Mouse (Mus musculus): ENCODE results near the gene Elovl6. TPM values are rescaled to one million over a fixed set of nuclear protein-coding genes. Genes with fewer than 3 reads are reported as not detected.

Elovl6 gene
- polyA plus RNA-seq, 1 experiment from 2014 or later, result 37.6 TPM

GRCm38 (mm10) chr3:129563807-129564206, 31.7 kb downstream of the Elovl6 start:
- H3K4me3 ChIP-seq (ENCODE audit: low read depth, low read length), result no peak overlapping the region
- no peak for ATAC-seq (ENCODE audit: insufficient number of reproducible peaks, insufficient read depth, low FRiP score, low read depth)

GRCm38 (mm10) chr3:129564852-129565251, 32.7 kb downstream of the Elovl6 start:
- Histone ChIP-seq H3K27ac (ENCODE audit: low read length) (no peak overlapping the region), H3K4me1 (ENCODE audit: control insufficient read depth, insufficient read depth, low read length) (peaks cover 10% of the 10 kb centered on the region; the same call in 1 of the 2 replicates), H3K27me3 (ENCODE audit: control insufficient read depth, insufficient read depth, low read length) (no peaks in the 10 kb centered on the region), H3K9me3 (ENCODE audit: control insufficient read depth, low read depth, low read length) (no peaks in the 10 kb centered on the region), H3K4me2 (replicated peaks; ENCODE audit: low read depth, low read length) (no peak overlapping the region), H3K36me3 (ENCODE audit: control insufficient read depth, insufficient read depth, low read length) (no peaks in the 10 kb centered on the region), H3K4me3 (ENCODE audit: low read depth, low read length) (no peak overlapping the region), H3K9ac (replicated peaks; ENCODE audit: low read depth, low read length) (no peak overlapping the region)
- WGBS, result 79% methylated on average over 2 of the region's 2 CpGs
- ATAC-seq (ENCODE audit: insufficient number of reproducible peaks, insufficient read depth, low FRiP score, low read depth), result no peak

More at GRCm38 (mm10) chr3:129563807-129564206, 31.7 kb downstream of the Elovl6 start:
- Histone ChIP-seq H3K9me3 (ENCODE audit: control insufficient read depth, low read depth, low read length) (no peaks in the 10 kb centered on the region), H3K9ac (replicated peaks; ENCODE audit: low read depth, low read length) (no peak overlapping the region), H3K27me3 (ENCODE audit: control insufficient read depth, insufficient read depth, low read length) (no peaks in the 10 kb centered on the region), H3K36me3 (ENCODE audit: control insufficient read depth, insufficient read depth, low read length) (no peaks in the 10 kb centered on the region), H3K4me2 (replicated peaks; ENCODE audit: low read depth, low read length) (no peak overlapping the region), H3K27ac (ENCODE audit: low read length) (no peak overlapping the region), H3K4me1 (ENCODE audit: control insufficient read depth, insufficient read depth, low read length) (peaks cover 10% of the 10 kb centered on the region; the same call in 1 of the 2 replicates)
- WGBS, result 94% methylated on average over 4 of the region's 4 CpGs

- Histone ChIP-seq H3K27me3 (ENCODE audit: control insufficient read depth, insufficient read depth, low read length) (no peaks in the 10 kb centered on the region), H3K9ac (replicated peaks; ENCODE audit: low read depth, low read length) (no peak overlapping the region), H3K4me1 (ENCODE audit: control insufficient read depth, insufficient read depth, low read length) (peaks cover 10% of the 10 kb centered on the region; the same call in 1 of the 2 replicates), H3K36me3 (ENCODE audit: control insufficient read depth, insufficient read depth, low read length) (no peaks in the 10 kb centered on the region), H3K4me3 (ENCODE audit: low read depth, low read length) (no peak overlapping the region), H3K27ac (ENCODE audit: low read length) (no peak overlapping the region), H3K4me2 (replicated peaks; ENCODE audit: low read depth, low read length) (no peak overlapping the region), H3K9me3 (ENCODE audit: control insufficient read depth, low read depth, low read length) (no peaks in the 10 kb centered on the region)
- WGBS, result 81% methylated on average over 8 of the region's 8 CpGs
- ATAC-seq (ENCODE audit: insufficient number of reproducible peaks, insufficient read depth, low FRiP score, low read depth), result no peak
These were observed 33.3 kb downstream of the Elovl6 start for GRCm38 (mm10) chr3:129565458-129565857.

GRCm38 (mm10) chr3:129566013-129566412, 33.9 kb downstream of the Elovl6 start:
- peaks cover 10% of the 10 kb centered on the region; the same call in 1 of the 2 replicates for H3K4me1 ChIP-seq (ENCODE audit: control insufficient read depth, insufficient read depth, low read length)
- H3K27ac ChIP-seq (ENCODE audit: low read length), result no peak overlapping the region
- ATAC-seq (ENCODE audit: insufficient number of reproducible peaks, insufficient read depth, low FRiP score, low read depth), result no peak
- no peak overlapping the region for H3K4me2 ChIP-seq (replicated peaks; ENCODE audit: low read depth, low read length)
- no peak overlapping the region for H3K9ac ChIP-seq (replicated peaks; ENCODE audit: low read depth, low read length)
- H3K9me3 ChIP-seq (ENCODE audit: control insufficient read depth, low read depth, low read length), result no peaks in the 10 kb centered on the region
- H3K27me3 ChIP-seq (ENCODE audit: control insufficient read depth, insufficient read depth, low read length), result no peaks in the 10 kb centered on the region
- WGBS, result 71% methylated on average over 2 of the region's 2 CpGs
- no peak overlapping the region for H3K4me3 ChIP-seq (ENCODE audit: low read depth, low read length)
- H3K36me3 ChIP-seq (ENCODE audit: control insufficient read depth, insufficient read depth, low read length), result no peaks in the 10 kb centered on the region

- Histone ChIP-seq H3K4me3 (ENCODE audit: low read depth, low read length) (no peak overlapping the region), H3K27ac (ENCODE audit: low read length) (no peak overlapping the region), H3K9ac (replicated peaks; ENCODE audit: low read depth, low read length) (no peak overlapping the region), H3K36me3 (ENCODE audit: control insufficient read depth, insufficient read depth, low read length) (no peaks in the 10 kb centered on the region), H3K9me3 (ENCODE audit: control insufficient read depth, low read depth, low read length) (no peaks in the 10 kb centered on the region), H3K4me1 (ENCODE audit: control insufficient read depth, insufficient read depth, low read length) (peaks cover 10% of the 10 kb centered on the region; the same call in 1 of the 2 replicates), H3K27me3 (ENCODE audit: control insufficient read depth, insufficient read depth, low read length) (no peaks in the 10 kb centered on the region), H3K4me2 (replicated peaks; ENCODE audit: low read depth, low read length) (no peak overlapping the region)
- no peak for ATAC-seq (ENCODE audit: insufficient number of reproducible peaks, insufficient read depth, low FRiP score, low read depth)
- 80% methylated on average over 5 of the region's 5 CpGs for WGBS
These were observed 34.7 kb downstream of the Elovl6 start for GRCm38 (mm10) chr3:129566876-129567275.

- ATAC-seq (ENCODE audit: insufficient number of reproducible peaks, insufficient read depth, low FRiP score, low read depth), result no peak
- H3K4me2 ChIP-seq (replicated peaks; ENCODE audit: low read depth, low read length), result no peak overlapping the region
- 35% methylated on average over 7 of the region's 7 CpGs for WGBS
- peaks cover 10% of the 10 kb centered on the region; the same call in 1 of the 2 replicates for H3K4me1 ChIP-seq (ENCODE audit: control insufficient read depth, insufficient read depth, low read length)
- no peak overlapping the region for H3K9ac ChIP-seq (replicated peaks; ENCODE audit: low read depth, low read length)
- H3K27ac ChIP-seq (ENCODE audit: low read length), result peak overlapping the region; percentile 61; the same call in 1 of the 2 replicates
- H3K4me3 ChIP-seq (ENCODE audit: low read depth, low read length), result no peak overlapping the region
- no peaks in the 10 kb centered on the region for H3K36me3 ChIP-seq (ENCODE audit: control insufficient read depth, insufficient read depth, low read length)
- no peaks in the 10 kb centered on the region for H3K27me3 ChIP-seq (ENCODE audit: control insufficient read depth, insufficient read depth, low read length)
- H3K9me3 ChIP-seq (ENCODE audit: control insufficient read depth, low read depth, low read length), result no peaks in the 10 kb centered on the region
These were observed 36.4 kb downstream of the Elovl6 start for GRCm38 (mm10) chr3:129568506-129568905.

- ATAC-seq (ENCODE audit: insufficient number of reproducible peaks, insufficient read depth, low FRiP score, low read depth), result no peak
These were observed 38.8 kb downstream of the Elovl6 start for GRCm38 (mm10) chr3:129570989-129571388.

GRCm38 (mm10) chr3:129571642-129572041, 39.5 kb downstream of the Elovl6 start:
- WGBS, result 96% methylated on average over 5 of the region's 5 CpGs
- Histone ChIP-seq H3K27ac (ENCODE audit: low read length) (no peak overlapping the region), H3K4me2 (replicated peaks; ENCODE audit: low read depth, low read length) (no peak overlapping the region), H3K4me3 (ENCODE audit: low read depth, low read length) (no peak overlapping the region), H3K27me3 (ENCODE audit: control insufficient read depth, insufficient read depth, low read length) (no peaks in the 10 kb centered on the region), H3K9me3 (ENCODE audit: control insufficient read depth, low read depth, low read length) (no peaks in the 10 kb centered on the region), H3K36me3 (ENCODE audit: control insufficient read depth, insufficient read depth, low read length) (no peaks in the 10 kb centered on the region; the same call in 1 of the 2 replicates), H3K9ac (replicated peaks; ENCODE audit: low read depth, low read length) (no peak overlapping the region), H3K4me1 (ENCODE audit: control insufficient read depth, insufficient read depth, low read length) (peaks cover 6% of the 10 kb centered on the region; the same call in 1 of the 2 replicates)
- ATAC-seq (ENCODE audit: insufficient number of reproducible peaks, insufficient read depth, low FRiP score, low read depth), result no peak

More at GRCm38 (mm10) chr3:129570989-129571388, 38.8 kb downstream of the Elovl6 start:
- 86% methylated on average over 8 of the region's 8 CpGs for WGBS
- no peaks in the 10 kb centered on the region for H3K9me3 ChIP-seq (ENCODE audit: control insufficient read depth, low read depth, low read length)
- no peaks in the 10 kb centered on the region for H3K27me3 ChIP-seq (ENCODE audit: control insufficient read depth, insufficient read depth, low read length)
- H3K4me3 ChIP-seq (ENCODE audit: low read depth, low read length), result no peak overlapping the region
- H3K4me1 ChIP-seq (ENCODE audit: control insufficient read depth, insufficient read depth, low read length), result peaks cover 7% of the 10 kb centered on the region; the same call in 1 of the 2 replicates
- no peak overlapping the region for H3K27ac ChIP-seq (ENCODE audit: low read length)
- no peak overlapping the region for H3K9ac ChIP-seq (replicated peaks; ENCODE audit: low read depth, low read length)
- H3K36me3 ChIP-seq (ENCODE audit: control insufficient read depth, insufficient read depth, low read length), result no peaks in the 10 kb centered on the region; the same call in 1 of the 2 replicates
- H3K4me2 ChIP-seq (replicated peaks; ENCODE audit: low read depth, low read length), result no peak overlapping the region

GRCm38 (mm10) chr3:129572959-129573358, 40.8 kb downstream of the Elovl6 start:
- no peak overlapping the region for H3K9ac ChIP-seq (replicated peaks; ENCODE audit: low read depth, low read length)
- H3K36me3 ChIP-seq (ENCODE audit: control insufficient read depth, insufficient read depth, low read length), result no peaks in the 10 kb centered on the region; the same call in 1 of the 2 replicates
- no peak for ATAC-seq (ENCODE audit: insufficient number of reproducible peaks, insufficient read depth, low FRiP score, low read depth)
- no peak overlapping the region for H3K4me3 ChIP-seq (ENCODE audit: low read depth, low read length)
- 81% methylated on average over 4 of the region's 4 CpGs for WGBS
- H3K27ac ChIP-seq (ENCODE audit: low read length), result no peak overlapping the region
- no peaks in the 10 kb centered on the region for H3K27me3 ChIP-seq (ENCODE audit: control insufficient read depth, insufficient read depth, low read length)
- peaks cover 5% of the 10 kb centered on the region; the same call in 1 of the 2 replicates for H3K4me1 ChIP-seq (ENCODE audit: control insufficient read depth, insufficient read depth, low read length)
- H3K9me3 ChIP-seq (ENCODE audit: control insufficient read depth, low read depth, low read length), result no peaks in the 10 kb centered on the region
- no peak overlapping the region for H3K4me2 ChIP-seq (replicated peaks; ENCODE audit: low read depth, low read length)

All from stomach, embryonic 14.5 days (tissue).